Mouse (Mus musculus) naive thymus-derived CD4-positive, alpha-beta T cell, adult 2 months (primary cell): ENCODE results near the gene Nfkbia.

Experiments
- DNase-seq: peaks from one replicate; pipeline ENCODE4 v3.0.0-alpha.2; 2011; ENCODE audit warnings: low read depth

Gene Nfkbia

DNA sequence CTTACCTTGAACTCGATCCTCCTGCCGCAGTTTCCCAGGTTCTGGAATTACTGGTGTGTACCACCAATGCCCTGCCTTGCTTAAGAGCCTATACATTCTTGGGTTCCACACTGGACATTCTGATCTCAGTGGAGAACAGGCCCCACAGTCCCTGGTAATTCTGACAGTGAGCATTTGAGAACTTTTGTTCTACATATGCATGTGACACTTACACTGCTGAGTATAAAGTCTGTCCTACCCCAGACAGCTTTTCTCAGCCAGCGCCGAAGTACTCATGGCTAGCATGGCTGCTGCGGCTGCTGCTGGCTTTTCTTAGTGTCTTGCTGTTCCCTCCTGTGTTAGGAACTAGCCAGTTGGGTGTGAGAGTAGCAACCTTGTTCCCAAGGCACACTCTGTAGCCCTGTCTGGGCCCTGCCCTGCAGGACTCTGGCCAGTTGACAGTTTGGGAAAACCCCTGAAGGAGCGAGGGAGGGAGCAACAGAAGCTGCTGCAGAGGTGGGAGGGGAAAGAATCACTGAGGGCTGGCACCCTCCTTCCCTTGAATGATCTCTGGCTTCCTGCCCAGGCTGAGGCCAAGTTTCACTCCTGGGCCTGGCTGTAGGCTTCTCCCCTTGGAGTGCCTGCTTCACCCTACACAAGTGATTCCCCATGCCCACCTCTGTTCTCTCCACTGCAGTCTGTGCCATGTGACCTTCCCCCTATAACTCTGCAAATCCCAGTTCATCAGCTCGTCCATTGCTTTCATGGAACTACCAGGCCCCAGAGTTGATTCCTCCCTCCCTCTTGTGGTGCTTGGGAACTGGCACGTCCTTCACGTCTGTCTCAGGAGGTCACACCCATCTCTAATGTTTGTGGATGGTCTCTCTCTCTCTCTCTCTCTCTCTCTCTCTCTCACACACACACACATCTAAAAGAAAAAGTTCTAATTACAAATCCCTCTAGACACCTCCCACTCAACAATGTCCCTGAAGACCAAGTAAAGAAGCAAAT, 49.3 kb downstream of the Nfkbia start:
- peak; percentile 49 for DNase-seq

DNA sequence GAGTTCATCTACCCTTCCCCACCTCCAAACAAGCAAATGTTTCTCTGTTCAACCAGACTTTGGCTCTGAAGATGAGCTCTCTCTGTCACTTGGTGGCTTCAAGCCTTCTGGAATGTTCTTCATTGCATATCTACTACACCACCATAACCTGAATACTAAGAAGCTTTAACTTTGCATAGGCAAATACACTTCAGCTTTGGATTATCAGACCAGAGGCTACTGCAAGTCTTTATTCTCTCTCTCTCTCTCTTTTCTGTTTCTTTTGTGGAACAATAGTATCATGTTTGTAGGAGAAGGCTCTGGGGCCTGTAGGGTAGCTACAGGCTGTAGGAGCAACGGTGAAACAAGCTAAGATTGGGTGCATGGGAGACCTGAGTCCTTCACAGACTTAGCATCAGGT, 50.2 kb downstream of the Nfkbia start:
- DNase-seq: no peak

GRCm38 (mm10) chr12:55440416-55440815, 52.0 kb downstream of the Nfkbia start:
- no peak for DNase-seq
